Mouse (Mus musculus) adrenal gland, adult 8-10 months (tissue): Measurements from ENCODE around the gene Ccdc141. TPM values are rescaled to one million over a fixed set of nuclear protein-coding genes. Genes with fewer than 3 reads are reported as not detected.
A peak's percentile ranks its signal among the peaks of the same experiment; 100 is the strongest.
"Not testable (repeated sequence)": the region's sequence is repeated elsewhere in the genome, so short reads cannot be mapped to it uniquely, and the experiment has no call there.

Experiments
- DNase-seq: peaks from one replicate; pipeline ENCODE4 v3.0.0; 2022
- total RNA-seq, 4 experiments: library from RNA; stranded (reverse); gene quantifications; 2 replicates each; pipeline ENCODE4 v1.2.4; 2022

Ccdc141 gene
- total RNA-seq, 4 experiments from 2014 or later: 5.0 to 9.8 (median 9.3) TPM

DNA sequence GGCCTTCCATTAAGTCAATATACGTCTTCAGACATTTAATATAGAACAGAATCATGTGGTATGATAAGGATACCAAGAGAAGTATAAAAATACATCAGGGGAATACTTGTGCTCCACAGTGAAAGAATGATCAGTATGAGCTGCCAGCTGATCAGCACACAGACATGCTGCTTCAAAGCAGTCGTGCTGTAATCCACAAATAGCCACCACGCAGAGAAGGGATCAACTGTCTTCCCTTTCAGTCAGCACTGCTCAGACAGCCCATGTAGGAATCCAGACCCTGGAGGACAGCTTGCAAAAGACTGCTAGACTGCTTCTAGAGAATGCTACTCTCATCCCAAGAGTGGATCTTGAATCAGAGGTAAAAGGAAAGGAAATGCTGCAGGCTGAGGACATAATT lies 127.5 kb downstream of the Ccdc141 start:
- no peak for DNase-seq

DNA sequence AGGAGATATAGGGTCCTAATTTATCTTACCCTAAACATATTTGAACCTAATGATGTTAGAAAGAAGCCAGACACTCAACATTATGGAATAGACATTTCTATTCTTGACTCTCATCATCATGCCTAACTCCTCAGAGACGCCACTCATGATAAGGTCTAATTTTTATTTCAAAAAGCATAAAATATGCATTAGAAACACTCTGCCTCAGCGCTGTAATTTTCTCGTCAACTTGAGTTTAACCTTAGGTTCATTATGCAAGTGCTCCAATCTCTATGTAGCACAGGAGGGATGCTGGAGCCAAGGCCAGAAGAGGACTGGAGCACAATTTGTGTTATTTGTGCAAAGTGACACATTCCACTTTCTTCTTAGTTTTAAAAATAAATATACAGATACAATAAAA lies 130.8 kb downstream of the Ccdc141 start:
- DNase-seq: no peak

DNA sequence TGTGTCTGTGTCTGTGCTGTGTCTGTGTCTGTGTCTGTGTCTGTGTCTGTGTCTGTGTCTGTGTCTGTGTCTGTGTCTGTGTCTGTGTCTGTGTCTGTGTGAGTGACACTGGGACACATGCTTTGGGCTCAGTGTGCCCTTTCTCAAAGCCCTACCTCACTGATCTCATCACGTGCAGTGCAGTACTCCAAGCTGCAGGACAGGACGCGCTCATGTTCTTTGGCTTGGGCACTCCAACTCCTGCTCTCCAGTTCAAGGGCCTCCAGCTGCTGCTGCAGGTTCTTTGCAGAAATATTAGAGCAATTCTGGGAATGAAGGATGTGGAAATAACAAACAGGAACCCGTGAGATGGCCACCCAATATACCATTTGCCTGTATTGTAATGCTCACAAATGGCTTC lies 131.2 kb downstream of the Ccdc141 start:
- DNase-seq: no peak

- DNase-seq: no peak
Measured at GRCm38 (mm10) chr2:77037211-77037610, 133.2 kb downstream of the Ccdc141 start.

- peak; percentile 31 for DNase-seq
Measured at GRCm38 (mm10) chr2:77034112-77034511, 136.3 kb downstream of the Ccdc141 start.

GRCm38 (mm10) chr2:77033322-77034060 lies 136.9 kb downstream of the Ccdc141 start:
- no peak for DNase-seq

DNA sequence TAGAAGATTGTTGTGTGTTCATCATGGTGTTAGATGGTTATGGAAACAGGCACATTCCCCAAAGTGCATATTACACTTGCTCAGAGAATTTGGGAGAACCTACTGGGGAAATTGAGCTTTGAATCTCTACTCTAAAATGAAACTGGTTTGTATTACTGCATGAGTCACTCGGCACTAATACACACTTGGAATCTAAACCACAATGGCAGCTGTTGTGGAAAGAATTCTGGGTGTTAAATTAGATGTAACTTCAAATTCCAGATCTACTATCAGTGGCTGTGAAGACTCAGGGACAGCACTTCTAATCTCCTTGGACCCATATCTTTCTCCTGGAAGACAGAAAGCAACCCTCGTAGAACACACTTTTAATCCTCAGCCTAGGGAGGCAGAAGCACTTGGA lies 149.8 kb downstream of the Ccdc141 start:
- no peak for DNase-seq

- DNase-seq: no peak
Measured at GRCm38 (mm10) chr2:77017735-77018134, 152.7 kb downstream of the Ccdc141 start.

- not testable (repeated sequence) for DNase-seq
Measured at GRCm38 (mm10) chr2:77013449-77013848, 157.0 kb downstream of the Ccdc141 start.

DNA sequence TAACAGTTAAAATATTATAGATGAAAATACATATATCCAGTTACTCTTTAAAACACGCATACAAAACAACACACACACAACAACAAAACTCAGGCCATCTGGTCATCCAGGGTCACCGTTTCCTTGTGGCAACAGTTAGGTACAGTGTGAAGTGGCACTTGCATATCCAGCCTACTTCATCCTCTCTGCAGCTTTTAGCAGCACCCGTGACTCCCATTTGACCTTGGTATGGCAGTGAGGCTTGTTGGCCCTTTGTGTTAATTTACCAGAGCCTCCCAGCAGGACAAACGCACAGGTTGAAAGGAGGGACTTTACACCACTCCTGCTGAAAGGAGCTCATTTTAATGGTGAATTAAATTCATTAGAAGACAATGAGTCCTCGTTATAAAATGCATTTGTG lies 158.5 kb downstream of the Ccdc141 start:
- no peak for DNase-seq

- DNase-seq: no peak
Measured at GRCm38 (mm10) chr2:77007015-77007414, 163.4 kb downstream of the Ccdc141 start.

GRCm38 (mm10) chr2:77003148-77003547 lies 167.3 kb downstream of the Ccdc141 start:
- no peak for DNase-seq

DNA sequence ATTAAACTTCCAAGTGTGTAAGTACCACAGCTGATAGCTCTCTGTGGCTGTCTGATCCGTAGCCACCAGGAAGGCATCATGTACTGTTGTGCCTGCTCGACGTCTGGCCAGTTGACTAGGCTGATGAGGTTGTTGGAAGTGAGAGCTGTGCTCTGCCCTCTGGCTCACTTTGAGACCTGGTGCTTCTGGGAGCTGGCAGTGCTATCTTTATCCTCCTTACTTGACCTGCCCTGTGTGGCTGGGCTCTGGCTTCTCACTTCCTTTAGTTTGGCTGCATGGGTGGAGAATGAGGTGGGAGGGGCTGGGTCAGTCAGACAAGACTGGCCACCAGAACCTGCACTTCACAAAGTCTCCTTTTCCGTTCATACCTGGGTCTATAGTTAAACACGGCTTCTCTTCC lies 172.1 kb downstream of the Ccdc141 start:
- no peak for DNase-seq

DNA sequence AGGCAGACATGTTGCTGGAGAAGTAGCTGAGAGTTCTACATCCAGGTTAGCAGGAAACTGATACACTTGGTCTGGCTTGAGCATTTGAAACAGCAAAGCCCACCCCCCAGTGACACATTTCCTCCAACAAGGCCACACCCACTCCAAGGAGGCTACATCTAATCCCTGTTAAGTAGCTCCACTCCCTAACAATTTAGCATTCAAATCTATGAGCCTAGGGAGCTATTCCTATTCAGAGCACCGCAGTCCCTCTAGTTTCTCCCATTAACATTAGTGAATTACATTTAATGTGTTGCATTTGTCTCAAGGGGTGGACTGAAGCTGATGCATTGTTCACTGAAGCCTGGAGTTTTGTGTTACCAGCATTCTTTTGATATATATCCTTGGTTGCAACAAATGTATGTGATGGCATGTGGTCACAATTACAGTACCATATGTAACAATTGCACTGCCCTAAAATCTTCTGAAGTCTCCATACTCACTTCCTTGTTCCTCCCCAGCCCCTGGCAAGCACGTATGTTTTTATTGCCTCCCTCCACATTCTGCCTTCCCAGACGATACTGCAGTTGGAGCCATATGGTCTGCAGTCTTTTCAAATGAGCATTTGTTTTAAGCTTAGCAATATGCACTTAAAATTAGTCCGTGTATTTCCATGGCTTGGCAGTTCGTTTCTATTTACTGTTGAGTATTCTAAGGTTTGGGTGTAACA lies 177.8 kb downstream of the Ccdc141 start:
- DNase-seq: no peak

GRCm38 (mm10) chr2:76987317-76987716 lies 183.1 kb downstream of the Ccdc141 start:
- DNase-seq: no peak

DNA sequence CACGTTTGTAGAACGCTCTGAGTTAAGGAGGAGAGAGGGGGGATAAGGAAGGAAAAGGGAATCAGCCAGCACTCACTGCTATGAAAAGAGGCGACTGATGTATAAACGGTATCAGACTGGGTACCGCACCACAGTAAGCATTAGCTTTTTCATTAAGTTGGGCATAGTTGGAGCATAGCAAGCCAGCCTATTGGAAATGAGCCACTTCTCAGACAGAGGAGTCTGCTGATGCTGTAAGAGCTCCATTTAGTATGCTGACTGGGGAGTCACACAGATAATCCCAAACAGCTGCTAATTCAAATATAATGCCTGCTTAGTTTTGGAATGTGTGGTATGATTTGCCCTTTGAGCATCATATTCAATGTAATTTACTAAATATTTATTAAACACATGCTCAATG lies 186.1 kb downstream of the Ccdc141 start:
- DNase-seq: no peak

GRCm38 (mm10) chr2:76983601-76984000 lies 186.8 kb downstream of the Ccdc141 start:
- DNase-seq: no peak

GRCm38 (mm10) chr2:76982391-76983145 lies 187.9 kb downstream of the Ccdc141 start, which contains the start of gene Ttn:
Gene Ttn, minus strand, starts transcription at chr2:76982547.
- no peak for DNase-seq

DNA sequence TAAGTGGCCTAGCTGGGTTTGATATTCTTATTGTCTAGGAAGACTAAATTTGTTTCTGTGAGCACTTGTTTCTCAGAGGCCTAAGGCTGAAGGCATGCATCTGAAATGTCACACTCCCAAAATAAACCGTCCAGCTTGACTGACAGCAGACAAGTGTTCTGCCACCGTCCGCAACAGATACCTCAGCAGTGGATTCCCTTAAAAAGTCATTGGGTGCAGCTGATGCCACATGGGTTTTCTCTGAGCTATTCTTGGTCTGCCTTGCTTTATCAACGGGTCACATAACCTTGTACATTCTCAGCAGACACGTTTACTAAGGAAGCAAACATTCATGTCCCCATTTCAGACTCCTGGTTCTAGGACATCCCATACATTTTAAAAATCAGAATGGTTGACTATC lies 188.7 kb downstream of the Ccdc141 start:
- DNase-seq: no peak

GRCm38 (mm10) chr2:76980146-76980545 lies 190.3 kb downstream of the Ccdc141 start:
- DNase-seq: peak; percentile 5

DNA sequence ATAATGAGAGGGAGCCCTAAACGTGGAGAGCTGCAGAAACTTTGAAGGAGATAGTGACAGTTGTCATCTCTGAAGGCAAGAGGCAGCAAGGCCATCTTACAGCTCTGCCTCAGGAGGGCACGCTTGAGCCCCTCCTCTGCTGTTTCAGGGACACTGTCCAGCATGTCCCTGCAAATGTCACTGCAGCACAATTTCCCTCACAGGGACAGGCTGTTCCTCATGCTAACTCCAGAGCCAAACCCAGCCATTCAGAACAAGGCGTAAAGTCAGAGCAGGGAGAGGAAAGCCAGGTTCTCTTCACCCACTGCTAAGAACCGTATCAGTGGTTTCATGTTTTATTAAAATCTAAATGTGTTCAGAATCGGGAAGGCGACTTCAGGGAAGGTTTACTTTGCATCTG lies 192.8 kb downstream of the Ccdc141 start:
- no peak for DNase-seq

GRCm38 (mm10) chr2:76972051-76972450 lies 198.4 kb downstream of the Ccdc141 start:
- no peak for DNase-seq

DNA sequence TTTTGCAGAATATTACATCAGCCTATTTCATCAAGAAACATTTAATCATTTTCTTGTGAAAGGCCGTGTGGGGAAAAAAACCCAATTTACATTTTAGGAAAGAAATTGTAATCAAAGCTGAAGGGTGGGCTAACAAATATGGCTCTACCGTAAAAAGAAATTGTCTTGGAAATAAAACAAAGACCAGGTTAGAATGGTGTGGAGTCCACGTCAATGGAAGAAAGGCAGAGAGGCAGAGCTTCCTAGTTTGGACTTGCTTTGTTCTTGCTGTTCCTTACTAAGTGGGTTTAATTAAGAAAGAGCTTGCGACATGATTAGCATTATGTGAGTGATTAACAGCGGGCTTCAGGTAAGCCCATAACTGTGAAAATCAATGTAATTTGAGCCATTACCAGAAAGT lies 199.4 kb downstream of the Ccdc141 start:
- DNase-seq: no peak
